Mouse (Mus musculus) common myeloid progenitor, adult 5-6 weeks (primary cell): ENCODE measurements around the gene Lsr. TPM values are rescaled to one million over a fixed set of nuclear protein-coding genes. Genes with fewer than 3 reads are reported as not detected.

Source experiments
- ATAC-seq: replicated peaks from 2 replicates; pipeline ENCODE4 v1.8.0; 2016; ENCODE audit warnings: low read depth, mild to moderate bottlenecking, moderate TSS enrichment, inconsistent platforms; ENCODE audit not compliant: poor library complexity, severe bottlenecking
- total RNA-seq: library from RNA; stranded (forward); fragments of 200-1000, 187-1606 nt; gene quantifications from 2 replicates; pipeline ENCODE4 v1.2.3, GENCODE M21; 2017

Lsr gene
- 1.1 TPM in 1 of 2 replicates, not detected in the other for total RNA-seq

DNA sequence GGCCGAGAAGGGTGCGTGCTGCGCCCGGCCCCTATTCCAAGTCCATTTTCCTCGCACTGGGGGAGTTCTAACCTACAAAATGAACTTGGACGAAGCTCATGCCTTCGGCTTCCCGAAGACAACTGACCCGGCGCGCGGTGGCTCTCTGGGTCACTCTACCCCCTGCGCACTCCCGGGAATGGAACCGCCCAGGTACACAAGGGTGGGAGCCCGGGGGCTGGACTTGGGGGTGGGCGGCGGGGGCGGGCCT lies at the start of gene Lsr:
TSS of gene Lsr (minus strand) at position 214 of the 250 bp plus-strand sequence.
- no peak for ATAC-seq

DNA sequence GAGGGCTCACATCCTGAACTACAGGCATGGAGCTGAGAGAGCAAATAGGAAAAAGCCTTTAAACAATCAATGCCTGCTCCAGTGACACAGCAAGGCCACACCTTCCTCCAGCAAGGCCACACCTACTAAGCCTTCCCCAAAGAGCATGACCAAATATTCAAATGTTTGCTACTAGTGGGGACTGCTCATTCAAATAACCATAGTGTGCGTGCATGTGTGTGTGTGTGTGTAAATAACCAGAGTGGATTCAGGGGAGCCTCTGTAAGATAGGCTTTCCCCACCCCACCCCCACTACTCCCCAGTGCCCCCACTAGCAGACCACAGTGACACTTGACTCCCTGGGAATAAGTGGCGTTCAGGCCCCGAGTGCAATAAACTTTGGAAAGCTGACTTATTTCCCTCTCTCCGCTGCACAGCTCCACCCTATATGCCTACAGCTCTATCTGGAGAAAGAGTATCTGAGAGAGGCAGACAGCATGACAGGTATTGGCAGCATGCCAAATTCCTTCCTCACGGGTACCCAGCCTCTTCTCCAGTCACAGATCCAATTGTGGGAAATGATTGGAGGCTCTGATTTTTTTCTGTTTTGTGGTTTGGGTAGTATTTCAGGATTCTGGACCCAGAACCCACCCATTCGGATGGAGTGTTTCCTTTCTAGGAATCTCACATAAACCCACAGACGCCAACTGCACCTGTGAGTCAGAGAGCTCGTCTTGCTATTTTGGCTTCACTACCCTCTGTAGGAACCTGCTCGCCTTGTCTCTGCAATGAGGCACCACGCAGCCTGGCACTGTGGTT lies 44.0 kb upstream of the Lsr start:
- ATAC-seq: no peak

DNA sequence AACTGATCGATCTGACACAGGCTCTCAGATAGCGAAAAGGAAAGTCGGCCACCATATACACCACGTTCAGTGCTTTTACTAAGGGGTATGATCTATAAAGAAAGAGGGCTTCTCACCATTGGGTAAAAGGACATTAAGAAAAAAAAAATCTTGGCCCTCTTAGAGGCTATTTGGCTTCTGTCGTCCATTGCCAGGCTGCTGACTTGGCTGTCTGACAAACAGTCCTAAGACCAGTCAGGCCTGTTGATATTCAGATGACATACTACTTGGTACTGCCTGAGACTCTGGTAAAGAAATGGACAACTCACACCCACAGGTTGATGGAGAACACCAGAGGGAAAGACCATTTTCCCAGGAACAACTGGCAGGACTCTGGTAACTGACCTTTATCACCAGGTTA lies 39.7 kb upstream of the Lsr start:
- no peak for ATAC-seq

DNA sequence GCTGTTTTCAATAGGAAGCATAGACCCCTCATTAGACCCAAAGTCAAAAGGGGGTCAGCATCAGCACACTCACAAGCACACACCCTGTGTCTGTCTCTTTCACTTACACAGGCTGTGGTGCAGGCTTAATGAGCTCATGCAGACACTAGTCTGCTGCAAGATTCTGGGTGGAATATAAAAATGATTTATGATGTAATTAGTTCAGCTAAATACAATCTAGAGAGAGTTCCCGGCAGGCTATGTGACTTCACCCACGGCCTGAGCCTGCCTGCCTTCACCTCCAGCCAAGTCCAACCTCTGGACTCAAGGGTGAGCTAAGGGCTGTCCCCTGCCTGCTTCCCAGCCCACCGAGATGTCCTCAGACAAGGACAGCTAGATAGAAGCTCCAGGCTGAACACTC lies 35.6 kb upstream of the Lsr start:
- ATAC-seq: no peak

DNA sequence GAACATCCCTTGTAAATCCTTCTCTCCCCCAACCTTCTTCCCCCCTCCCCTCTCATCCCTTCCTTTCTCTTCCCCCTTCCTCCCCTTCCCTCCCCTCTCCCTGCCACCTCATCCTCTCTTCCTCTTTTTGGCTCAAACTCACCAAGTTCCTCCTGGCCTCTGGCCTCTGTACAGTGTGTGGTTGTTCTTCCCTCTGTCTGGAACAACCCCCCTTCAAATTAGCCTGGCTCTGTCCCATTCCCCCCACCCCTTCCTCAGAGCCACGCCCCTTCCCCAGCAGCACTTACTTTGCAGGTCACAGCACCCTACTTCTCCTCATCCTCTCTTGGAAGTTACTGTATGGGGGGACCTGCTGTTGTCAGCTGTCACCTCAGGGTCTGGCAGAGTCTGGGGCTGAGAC lies 34.9 kb upstream of the Lsr start:
- ATAC-seq: peak; percentile 78

DNA sequence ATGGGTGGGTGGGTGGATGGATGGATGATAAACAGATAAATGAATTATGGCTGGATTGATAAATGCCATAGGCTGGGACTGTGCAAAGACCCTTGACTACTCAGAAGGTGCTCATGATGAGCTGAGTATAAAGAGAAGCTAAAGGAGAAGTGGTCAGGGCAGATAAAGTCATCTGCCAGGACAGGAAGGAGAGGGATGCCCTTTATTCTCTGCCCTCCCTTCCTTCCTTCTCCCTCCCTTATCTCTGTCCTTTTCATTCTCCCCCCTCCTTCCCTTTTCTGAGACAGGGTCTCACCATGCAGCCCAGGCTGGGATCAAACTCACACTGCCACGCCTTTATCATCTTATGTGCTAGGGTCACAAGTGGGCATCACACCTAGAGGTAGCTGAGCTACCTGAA lies 34.5 kb upstream of the Lsr start:
- ATAC-seq: peak; percentile 51

DNA sequence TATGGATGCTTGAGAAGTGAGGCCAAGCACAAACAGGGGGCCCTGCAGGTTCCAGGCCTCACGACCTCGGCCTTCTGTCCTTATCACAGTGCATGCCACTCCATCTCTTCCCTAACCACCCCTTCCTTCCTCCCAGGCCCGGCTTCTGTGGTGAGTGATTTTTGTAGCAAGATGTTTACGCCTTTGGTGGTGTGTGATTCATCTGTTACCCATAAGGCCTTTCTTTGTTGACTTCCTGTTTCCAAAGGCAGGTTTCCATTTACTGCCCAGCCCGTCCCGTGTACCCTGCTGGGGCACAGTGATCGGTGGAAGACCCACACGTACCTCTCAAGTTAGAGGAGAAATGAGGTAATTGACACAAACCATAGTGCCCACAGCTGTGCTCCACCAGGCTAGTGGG lies 29.4 kb upstream of the Lsr start:
- ATAC-seq: peak; percentile 87

DNA sequence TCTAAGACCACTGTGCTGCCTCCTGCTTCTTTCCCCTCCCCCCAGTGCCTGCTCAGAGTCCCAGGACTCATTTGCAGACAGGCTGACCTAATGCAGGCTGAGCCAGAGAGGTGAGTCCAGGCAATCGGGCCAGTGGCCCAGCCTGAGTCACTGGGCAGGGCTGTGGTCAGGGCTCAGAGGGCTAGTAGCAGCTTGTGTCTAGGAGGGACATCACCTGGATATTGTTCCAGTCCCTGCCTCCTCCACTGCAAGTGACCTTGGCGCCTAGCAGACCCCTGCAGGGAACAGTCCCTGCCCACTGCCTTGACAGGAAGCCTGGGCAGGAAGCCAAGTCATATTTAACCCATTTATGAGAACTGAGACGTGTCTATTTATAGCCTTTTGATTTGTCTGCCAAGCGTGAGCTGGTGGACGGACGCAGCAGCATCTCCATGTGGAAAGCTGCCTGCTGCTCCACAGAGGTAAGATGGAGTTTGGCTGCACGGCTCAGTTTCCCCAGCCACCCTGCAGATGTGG lies 27.3 kb upstream of the Lsr start:
- ATAC-seq: peak; percentile 59

DNA sequence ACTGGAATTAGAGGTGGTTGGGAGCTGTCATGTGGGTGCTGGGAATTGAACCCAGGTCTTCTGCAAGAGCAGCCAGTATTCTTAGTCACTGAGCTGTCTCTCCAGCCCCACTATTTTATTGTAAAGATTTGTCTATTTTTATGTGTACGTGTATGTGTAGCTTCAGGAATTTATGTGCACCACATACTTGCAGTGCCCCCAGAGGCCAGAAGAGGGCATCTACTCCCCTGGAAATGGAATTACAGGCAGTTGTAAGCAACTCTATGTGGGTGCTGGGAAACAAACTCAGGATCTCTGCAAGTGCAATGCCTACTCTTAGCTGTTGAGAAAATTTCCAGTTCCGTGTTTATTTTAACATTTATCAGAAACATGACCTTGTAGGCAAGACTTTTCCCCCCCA lies 23.2 kb upstream of the Lsr start:
- ATAC-seq: no peak

DNA sequence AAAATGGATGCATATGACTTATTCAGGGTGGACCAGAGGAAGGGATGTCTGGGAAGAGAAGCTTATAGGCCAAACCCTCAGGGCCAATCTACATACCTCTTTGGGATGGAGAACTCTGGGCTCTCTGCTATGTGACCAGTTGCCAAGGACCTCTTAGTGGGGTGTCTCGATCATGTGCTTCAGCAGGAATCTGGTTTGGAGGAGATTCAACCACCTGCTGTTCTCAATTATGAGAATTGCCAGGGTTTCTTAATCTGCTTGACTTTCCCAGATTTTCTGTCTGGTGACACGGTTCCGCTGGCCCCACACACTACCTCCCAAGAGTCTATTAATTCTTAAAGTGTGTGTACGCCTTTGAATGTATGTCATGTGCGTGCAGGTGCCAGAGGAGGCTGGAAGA lies 20.7 kb upstream of the Lsr start:
- no peak for ATAC-seq

DNA sequence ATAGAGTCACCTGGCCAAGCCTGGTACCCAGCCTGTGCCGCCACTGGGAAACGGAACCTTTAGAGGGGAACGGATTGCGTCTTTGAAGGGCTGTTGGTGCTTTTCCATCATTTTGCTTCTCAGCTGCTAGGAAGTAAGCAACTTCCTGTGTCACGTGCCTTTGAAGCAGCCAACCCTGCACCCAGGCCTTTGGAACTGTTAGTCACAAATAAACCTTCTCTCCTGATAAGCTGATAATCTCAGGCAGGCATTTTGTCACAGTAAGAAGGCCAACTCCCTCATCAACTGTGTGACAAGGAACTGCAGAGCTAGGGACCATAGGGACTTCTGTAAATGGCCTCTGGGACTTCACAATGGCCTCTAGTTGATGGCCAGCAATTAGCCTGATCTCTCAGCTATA lies 18.9 kb upstream of the Lsr start:
- no peak for ATAC-seq

DNA sequence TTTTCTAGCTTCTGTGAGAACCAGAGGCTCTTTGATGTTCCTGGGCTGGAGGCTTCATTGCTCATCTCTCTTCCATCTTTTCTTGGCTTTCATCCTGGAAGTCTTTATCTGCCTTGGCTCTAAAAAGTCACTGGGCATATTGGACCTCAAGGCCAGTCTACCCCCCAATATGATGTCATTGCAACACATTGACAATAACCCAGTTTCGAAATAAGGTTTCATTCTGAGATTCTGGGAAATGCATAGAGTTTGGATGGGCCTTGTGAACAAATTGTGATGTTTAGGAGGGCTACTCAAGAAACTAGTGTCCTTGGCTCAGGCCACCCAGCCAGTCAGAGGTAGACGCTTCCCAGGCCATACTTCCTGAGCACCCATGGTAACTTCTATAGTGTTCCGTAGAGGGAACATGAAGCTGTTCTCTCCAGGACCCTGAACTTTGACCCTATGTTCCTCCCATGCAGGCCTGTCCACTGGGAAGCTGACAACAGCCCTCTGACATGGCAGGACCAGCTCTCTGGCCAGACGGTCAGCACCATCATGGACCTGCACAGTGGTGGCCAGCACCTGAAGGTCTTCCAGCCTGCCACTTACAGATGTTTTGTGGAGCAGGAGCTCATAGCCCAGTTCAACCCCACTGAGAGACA lies 15.4 kb upstream of the Lsr start:
- no peak for ATAC-seq

DNA sequence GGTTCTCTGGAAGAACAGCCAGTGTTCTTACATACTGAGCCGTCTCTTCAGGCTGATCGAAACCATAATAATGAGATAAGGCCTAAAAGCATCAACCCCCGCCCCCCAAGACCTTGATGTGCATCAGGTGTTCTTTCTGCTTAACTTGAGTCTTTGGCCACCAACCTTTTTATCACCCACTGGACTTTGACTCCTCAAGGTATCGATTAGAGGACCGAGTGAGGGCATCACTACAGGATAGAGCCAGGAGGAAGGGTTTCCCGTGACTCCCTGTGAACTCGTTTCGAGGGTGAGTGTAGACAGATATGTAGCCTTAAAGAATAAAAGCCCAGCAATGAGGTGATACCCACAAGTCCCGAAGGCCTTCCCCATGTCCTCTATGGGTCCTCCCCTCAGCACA lies 12.1 kb upstream of the Lsr start:
- no peak for ATAC-seq

DNA sequence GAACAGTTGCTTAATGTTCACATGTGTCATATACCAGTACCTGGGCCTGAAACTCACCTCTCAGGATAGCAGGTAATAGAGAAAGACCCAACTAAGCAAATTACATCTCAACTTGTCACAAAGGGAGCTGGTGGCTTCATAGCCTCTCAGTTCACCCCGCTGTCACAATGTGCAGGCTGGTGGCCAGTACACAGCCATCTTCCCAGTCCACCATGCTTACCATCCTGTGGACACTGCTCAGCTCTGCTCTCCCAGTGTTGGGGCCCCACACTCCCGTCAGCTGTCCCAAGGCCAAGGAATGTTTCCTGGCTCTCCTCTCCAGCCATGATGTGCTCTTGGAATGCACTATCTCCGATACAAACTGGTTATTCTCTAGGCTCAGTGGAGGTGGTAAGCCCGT lies 8.4 kb upstream of the Lsr start:
- ATAC-seq: no peak

DNA sequence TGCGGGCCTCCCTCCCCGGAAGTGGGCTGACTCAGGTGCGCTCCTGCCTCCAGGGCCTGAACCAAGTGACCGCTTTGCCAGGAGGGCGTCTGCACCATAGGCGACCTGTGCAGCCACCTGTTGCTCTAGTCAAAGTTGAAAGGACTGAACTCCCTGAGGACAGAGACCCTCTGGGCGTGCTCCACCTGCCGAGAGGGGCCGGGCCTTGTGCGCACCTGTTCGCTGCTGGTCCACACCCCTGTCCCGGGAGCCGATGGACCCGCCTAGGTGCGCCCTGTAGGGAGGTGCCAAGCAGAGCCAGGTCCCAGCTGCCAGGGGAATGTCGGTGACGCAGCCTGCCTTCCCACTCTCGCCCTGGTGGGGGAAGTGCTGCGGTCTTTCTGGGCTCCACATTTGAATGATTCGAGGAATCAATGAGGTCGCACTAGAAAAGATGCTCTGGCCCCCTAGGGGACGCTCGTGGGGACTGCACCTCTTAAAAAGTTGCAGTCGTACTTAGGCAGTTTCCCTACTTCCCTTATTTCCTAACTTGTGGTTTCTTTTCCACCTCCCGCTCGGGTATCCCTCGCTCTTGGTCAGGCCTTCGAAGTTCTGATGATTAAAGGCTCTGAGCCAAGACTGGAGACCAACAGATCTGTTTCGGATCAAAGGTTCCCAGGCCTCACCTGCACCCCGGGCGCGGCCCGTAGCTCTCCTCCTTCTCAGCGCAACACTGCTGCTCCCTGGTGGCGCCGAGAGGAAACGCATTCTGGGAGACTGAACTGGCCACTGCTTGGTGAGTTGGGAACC lies 431 bp upstream of the Lsr start, which contains the start of gene Fam187b:
TSS of gene Fam187b (plus strand) at position 290 of the 789 bp plus-strand sequence.
- peak; percentile 94 for ATAC-seq

DNA sequence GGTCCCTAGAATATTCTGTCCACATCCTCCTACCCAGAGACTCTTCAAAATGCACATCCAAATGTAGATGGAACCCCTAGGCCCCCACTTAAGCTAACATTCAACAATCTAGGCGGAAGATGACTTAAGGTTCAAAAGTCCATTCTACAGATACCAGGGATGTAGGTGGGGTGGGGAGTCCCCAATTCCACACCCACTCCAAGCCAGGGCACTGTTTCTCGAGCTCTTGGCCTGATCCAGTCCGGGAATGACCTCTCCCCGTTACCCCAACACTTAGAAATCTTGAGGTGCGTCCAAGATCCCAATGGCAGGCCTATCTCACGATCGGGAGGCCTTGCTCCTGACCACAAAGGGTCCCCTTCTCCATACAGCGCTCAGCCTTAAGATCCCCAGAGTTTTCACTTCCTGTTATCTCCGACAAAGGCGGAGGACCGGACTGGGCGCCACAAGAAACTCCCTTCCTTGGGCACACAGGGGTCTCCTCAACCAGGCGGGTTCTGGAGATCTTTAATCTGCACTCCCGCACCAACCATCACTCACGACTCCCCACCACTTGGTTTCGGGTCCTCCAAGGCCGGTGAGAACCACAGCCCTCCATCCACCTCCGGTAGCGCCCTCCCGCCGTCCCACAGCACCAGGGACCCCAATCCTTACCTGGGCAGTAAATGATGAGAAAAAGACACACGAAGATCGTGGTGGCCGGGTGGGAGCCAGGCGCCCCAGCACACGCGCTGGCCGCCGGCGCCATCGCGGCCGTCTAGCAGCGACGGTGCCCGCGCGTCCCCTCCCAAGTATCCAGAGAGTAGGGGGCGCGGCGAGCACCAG lies 626 bp downstream of the Lsr start:
- ATAC-seq: peak; percentile 46

DNA sequence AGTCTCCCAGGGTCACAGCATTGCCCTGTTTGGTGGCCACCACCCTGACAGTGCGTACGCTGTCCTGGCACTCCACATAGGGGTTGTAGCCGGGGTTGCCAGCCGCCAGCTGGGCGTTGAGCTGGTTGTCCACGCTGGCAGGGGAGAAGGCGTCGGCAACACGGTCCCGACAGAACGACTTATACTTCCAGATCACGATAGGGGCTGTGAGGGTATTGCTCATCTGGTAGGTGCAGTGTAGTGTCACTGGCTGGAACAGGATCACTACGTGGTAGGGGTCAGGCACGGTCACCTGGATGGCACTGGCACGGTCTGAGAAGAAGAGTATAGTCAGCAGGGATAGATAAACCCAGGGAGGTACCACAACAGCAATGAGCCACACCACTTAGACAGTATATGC lies 1.4 kb downstream of the Lsr start:
- ATAC-seq: no peak

DNA sequence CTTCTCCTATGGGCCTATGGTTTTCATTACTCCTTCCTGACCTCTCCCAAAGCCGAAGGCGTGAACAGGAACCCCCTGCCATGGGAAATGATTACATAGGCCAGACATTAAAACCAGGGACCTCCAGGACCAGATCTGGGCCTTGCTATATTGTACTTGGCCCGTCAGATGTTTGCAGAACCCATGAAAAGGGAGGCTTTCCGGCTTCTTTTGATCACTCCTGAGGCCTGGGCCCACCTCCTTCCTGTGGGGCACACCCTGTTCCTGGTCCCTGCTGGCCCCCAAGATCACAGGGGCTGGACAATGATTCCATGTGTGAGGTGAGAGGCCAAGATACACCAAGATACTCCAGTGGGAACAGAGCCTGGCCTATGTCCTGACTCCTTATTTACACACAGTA lies 4.1 kb downstream of the Lsr start:
- no peak for ATAC-seq

DNA sequence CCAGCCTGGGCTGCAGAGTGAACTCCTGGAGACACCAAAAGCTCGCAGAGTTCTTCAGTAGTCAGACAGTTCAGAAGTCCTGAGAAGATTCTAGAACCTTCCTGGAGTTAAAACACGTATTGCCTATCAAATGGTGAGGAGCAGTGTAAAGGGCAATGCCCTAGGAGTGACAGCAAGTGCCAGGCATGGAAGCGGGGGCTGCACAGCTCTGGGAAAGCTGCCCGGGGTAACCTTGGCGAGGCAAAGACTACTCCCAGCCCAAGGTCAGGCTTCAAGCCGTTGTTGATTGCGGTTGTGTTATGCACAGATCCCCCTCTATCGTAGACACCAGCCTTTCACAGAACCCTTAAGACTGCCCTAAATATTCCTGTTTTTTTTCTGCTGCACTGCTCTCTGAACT lies 4.7 kb downstream of the Lsr start:
- no peak for ATAC-seq

DNA sequence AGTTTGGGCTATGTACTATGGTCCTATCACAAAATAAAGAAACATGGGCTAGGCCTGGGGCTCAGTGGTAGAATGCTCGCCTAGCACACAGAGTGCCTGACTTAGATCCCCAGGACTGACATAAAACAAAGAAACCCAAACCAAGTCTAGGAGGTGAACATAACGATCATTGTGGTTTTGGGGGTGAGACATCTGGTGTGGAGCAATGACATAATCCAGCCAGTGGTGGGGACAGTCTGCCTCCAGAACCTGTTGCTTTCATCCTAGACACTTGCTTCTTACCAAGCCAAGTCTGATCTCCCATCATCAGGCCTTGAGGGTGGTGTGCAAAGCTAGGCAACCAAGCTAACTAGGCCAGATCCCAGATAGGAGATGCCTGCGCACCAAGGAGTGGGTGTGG lies 6.6 kb downstream of the Lsr start:
- ATAC-seq: peak; percentile 73
